Mouse (Mus musculus) forebrain, embryonic 11.5 days (tissue): ENCODE measurements around the gene Mfsd5. TPM values are rescaled to one million over a fixed set of nuclear protein-coding genes. Genes with fewer than 3 reads are reported as not detected.

Experiments used
- ATAC-seq: fragments of 200-750 bp; cut with Nextera tagmentation; replicated peaks from 2 replicates; pipeline ENCODE4 v1.8.0; 2017; ENCODE audit warnings: moderate TSS enrichment; ENCODE audit not compliant: low FRiP score
- DNase-seq: peaks from one replicate; pipeline ENCODE4 v3.0.0-alpha.2; 2017; ENCODE audit warnings: low spot score
- H3K27ac ChIP-seq: fragments of 300-500 bp; sonication (generic); 2 replicates; pipeline ENCODE4 v1.5.1; 2014; ENCODE audit warnings: low read depth, low read length
- H3K27me3 ChIP-seq: fragments of 300-500 bp; sonication (generic); 2 replicates; pipeline ENCODE4 v1.6.1; 2014; ENCODE audit warnings: mild to moderate bottlenecking, low read length, mixed read lengths; ENCODE audit not compliant: control insufficient read depth, insufficient read depth
- H3K36me3 ChIP-seq: fragments of 300-500 bp; sonication (generic); 2 replicates; pipeline ENCODE4 v1.6.1; 2014; ENCODE audit warnings: mild to moderate bottlenecking, low read length, moderate library complexity, mixed read lengths; ENCODE audit not compliant: control insufficient read depth, insufficient read depth
- H3K4me1 ChIP-seq: fragments of 300-500 bp; sonication (generic); replicated peaks from 2 replicates; pipeline ENCODE4 v1.6.1; 2014; ENCODE audit warnings: low read length, mixed read lengths; ENCODE audit not compliant: control insufficient read depth, insufficient read depth
- H3K4me2 ChIP-seq: fragments of 300-500 bp; sonication (generic); 2 replicates; pipeline ENCODE4 v1.6.1; 2014; ENCODE audit warnings: low read depth, mild to moderate bottlenecking, low read length, moderate library complexity, mixed read lengths; ENCODE audit not compliant: severe bottlenecking
- H3K4me3 ChIP-seq: fragments of 300-500 bp; sonication (generic); 2 replicates; pipeline ENCODE4 v1.5.1; 2014; ENCODE audit warnings: low read depth, low read length
- H3K9ac ChIP-seq: fragments of 300-500 bp; sonication (generic); 2 replicates; pipeline ENCODE4 v1.6.1; 2014; ENCODE audit warnings: low read length
- H3K9me3 ChIP-seq: fragments of 300-500 bp; sonication (generic); 2 replicates; pipeline ENCODE4 v1.6.1; 2016; ENCODE audit warnings: low read length, mixed read lengths; ENCODE audit not compliant: control insufficient read depth
- WGBS: fragments of 180-500 bp; shearing (Covaris S2); extraction: QIAGEN DNeasy Blood & Tissue Kit; methylation state at CpG from one replicate; pipeline ENCODE4 v1.1.7; 2014; 5-methylcytosine and 5-hydroxymethylcytosine counted together
- polyA plus RNA-seq: library from polyadenylated mRNA; unstranded; fragments of >200 nt; fragmentation: Nextera tagmentation; extraction: Ambion mirVana; gene quantifications from 2 replicates; pipeline ENCODE4 v1.2.1, GENCODE M21; 2014

The Mfsd5 gene
- polyA plus RNA-seq, 1 experiment from 2014 or later, result 55.6 TPM

DNA sequence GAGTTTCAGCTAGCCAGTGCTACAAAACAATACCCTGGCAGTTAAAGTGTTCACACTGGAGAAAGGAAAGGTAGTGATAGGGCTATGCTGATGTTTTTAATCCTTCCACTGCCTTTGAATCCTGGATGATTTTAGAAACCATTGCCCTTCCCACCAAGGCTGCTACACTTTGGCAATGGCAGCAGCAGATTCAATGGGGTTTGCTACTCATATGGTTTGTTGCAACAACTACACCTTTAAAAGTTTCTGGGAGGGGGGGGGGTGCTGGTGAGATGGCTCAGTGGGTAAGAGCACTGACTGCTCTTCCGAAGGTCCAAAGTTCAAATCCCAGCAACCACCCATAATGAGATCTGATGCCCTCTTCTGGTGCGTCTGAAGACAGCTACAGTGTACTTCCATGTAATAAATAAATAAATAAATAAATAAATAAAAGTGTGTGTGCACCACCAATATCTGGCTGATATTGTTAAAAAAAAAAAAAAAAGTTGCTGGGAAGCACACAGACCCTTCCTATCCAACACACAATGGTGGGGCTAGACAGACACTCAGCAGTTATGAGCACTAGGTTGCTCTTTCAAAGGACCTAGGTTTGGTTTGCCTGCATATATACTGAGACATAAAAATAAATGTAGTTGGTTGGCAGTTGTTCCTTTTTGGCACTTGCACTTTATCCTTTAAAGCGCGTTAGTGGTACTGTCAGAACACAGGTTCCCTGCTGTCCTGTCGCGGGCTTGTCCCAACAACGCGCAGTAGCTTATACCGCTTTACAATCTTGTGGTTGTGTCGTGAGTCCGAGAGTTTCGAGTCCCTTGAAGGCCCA, 45.6 kb downstream of the Mfsd5 start:
- no peak overlapping the region for H3K4me3 ChIP-seq
- H3K4me2 ChIP-seq, result no peak overlapping the region
- no peak overlapping the region for H3K27ac ChIP-seq
- peaks cover 3% of the 10 kb centered on the region; the same call in 1 of the 2 replicates for H3K36me3 ChIP-seq
- no peak overlapping the region for H3K9ac ChIP-seq
- H3K4me1 ChIP-seq, result no peaks in the 10 kb centered on the region; the same call in 1 of the 2 replicates
- H3K27me3 ChIP-seq, result no peaks in the 10 kb centered on the region
- ATAC-seq, result no peak; the same call in 1 of the 2 replicates
- WGBS, result 73% methylated on average over 12 of the region's 12 CpGs
- no peaks in the 10 kb centered on the region for H3K9me3 ChIP-seq
- DNase-seq, result no peak

DNA sequence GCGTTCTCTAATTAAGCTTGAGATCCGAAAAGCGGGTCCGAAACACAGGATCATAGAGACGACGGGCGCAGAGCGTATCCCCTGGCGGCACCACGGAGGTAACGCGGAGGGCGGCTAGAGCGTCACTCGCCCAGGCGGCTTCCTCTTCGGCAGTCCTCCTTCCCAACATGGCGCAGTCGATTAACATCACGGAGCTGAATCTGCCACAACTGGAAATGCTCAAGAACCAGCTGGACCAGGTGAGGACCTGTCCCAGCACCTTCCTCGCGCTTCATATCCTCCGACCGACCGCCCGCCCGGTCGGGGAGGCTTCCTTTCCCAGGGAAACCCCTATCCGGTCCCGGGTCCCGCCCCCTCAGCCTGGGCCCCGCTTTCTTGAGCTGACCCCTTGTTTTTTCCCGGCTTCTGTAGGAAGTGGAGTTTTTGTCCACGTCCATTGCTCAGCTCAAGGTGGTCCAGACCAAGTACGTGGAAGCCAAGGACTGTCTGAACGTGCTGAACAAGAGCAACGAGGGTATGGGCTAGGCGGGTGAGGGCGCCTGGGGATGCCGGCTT, 46.8 kb downstream of the Mfsd5 start, which contains the start of gene Pfdn5:
Pfdn5 (plus strand) TSS at position 95 of the 555 bp plus-strand sequence.
- Histone ChIP-seq H3K9me3 (no peaks in the 10 kb centered on the region), H3K9ac (peak within 1 kb of the TSS; percentile 73), H3K4me2 (peak within 1 kb of the TSS; percentile 77), H3K27me3 (no peaks in the 10 kb centered on the region), H3K4me3 (peak within 1 kb of the TSS; percentile 60), H3K27ac (no peak within 1 kb of the TSS), H3K4me1 (peaks cover 1% of the 10 kb centered on the region; the same call in 1 of the 2 replicates), H3K36me3 (peaks cover 5% of the 10 kb centered on the region; the same call in 1 of the 2 replicates)
- under 1% methylated on average over 40 of the region's 40 CpGs for WGBS
- DNase-seq (peak; percentile 90), ATAC-seq (peak; percentile 91)

- no peaks in the 10 kb centered on the region for H3K9me3 ChIP-seq
- H3K4me1 ChIP-seq, result peaks cover 4% of the 10 kb centered on the region; the same call in 1 of the 2 replicates
- ATAC-seq, result no peak
- peak overlapping the region; percentile 77 for H3K4me2 ChIP-seq
- no peaks in the 10 kb centered on the region for H3K27me3 ChIP-seq
- peak overlapping the region; percentile 73 for H3K9ac ChIP-seq
- DNase-seq, result no peak
- WGBS, result 74% methylated on average over 8 of the region's 8 CpGs
- H3K4me3 ChIP-seq, result peak overlapping the region; percentile 60
- H3K36me3 ChIP-seq, result peaks cover 5% of the 10 kb centered on the region; the same call in 1 of the 2 replicates
- no peak overlapping the region for H3K27ac ChIP-seq
These were observed 47.6 kb downstream of the Mfsd5 start for GRCm38 (mm10) chr15:102326892-102327291.

Other genes starting within 250 kb of the Mfsd5 start
- gene Eif4b, start 205.7 kb upstream of the Mfsd5 start, polyA plus RNA-seq, result 122 and 129 TPM in 2 replicates
- 8.8 and 10.5 TPM in 2 replicates for gene Tns2, start 179.0 kb upstream of the Mfsd5 start, polyA plus RNA-seq
- gene Spryd3, start 143.2 kb upstream of the Mfsd5 start, polyA plus RNA-seq, result 12.0 and 12.1 TPM in 2 replicates
- 0.33 TPM in 1 of 2 replicates, not detected in the other for gene Igfbp6, start 135.1 kb upstream of the Mfsd5 start, polyA plus RNA-seq
- gene Soat2, start 128.9 kb upstream of the Mfsd5 start, polyA plus RNA-seq, result not detected in 2 replicates
- gene Zfp740, start 76.2 kb upstream of the Mfsd5 start, polyA plus RNA-seq, result 79.8 and 80.7 TPM in 2 replicates
- 38.2 and 39.2 TPM in 2 replicates for gene Csad, start 74.7 kb upstream of the Mfsd5 start, polyA plus RNA-seq
- 0.76 and 1.1 TPM in 2 replicates for gene Itgb7, start 47.5 kb upstream of the Mfsd5 start, polyA plus RNA-seq
- 19.3 and 19.7 TPM in 2 replicates for gene Rarg, start 21.9 kb upstream of the Mfsd5 start, polyA plus RNA-seq
- 0.21 and 0.48 TPM in 2 replicates for gene Gm9918, start 8.9 kb upstream of the Mfsd5 start, polyA plus RNA-seq
- gene Espl1, start 16.8 kb downstream of the Mfsd5 start, polyA plus RNA-seq, result 58.3 and 60.3 TPM in 2 replicates
- 357 and 374 TPM in 2 replicates for gene Pfdn5, start 46.7 kb downstream of the Mfsd5 start, polyA plus RNA-seq
- 113 and 124 TPM in 2 replicates for gene Myg1, start 52.3 kb downstream of the Mfsd5 start, polyA plus RNA-seq
- 103 and 114 TPM in 2 replicates for gene Aaas, start 71.3 kb downstream of the Mfsd5 start, polyA plus RNA-seq
- gene Sp7, start 87.7 kb downstream of the Mfsd5 start, polyA plus RNA-seq, result 0.20 and 0.52 TPM in 2 replicates
- gene Sp1, start 126.7 kb downstream of the Mfsd5 start, polyA plus RNA-seq, result 12.2 and 12.5 TPM in 2 replicates
- 1.0 TPM in 1 of 2 replicates, not detected in the other for gene Amhr2, start 165.9 kb downstream of the Mfsd5 start, polyA plus RNA-seq
- 87.9 and 97.2 TPM in 2 replicates for gene Prr13, start 179.6 kb downstream of the Mfsd5 start, polyA plus RNA-seq
- gene Pcbp2, start 191.1 kb downstream of the Mfsd5 start, polyA plus RNA-seq, result 236 and 247 TPM in 2 replicates
- gene Gm10337, start 224.3 kb downstream of the Mfsd5 start, polyA plus RNA-seq, result 15.6 TPM in 1 of 2 replicates, not detected in the other
- gene Map3k12, start 237.6 kb downstream of the Mfsd5 start, polyA plus RNA-seq, result 25.4 and 28.4 TPM in 2 replicates
- gene Tarbp2, start 238.7 kb downstream of the Mfsd5 start, polyA plus RNA-seq, result 98.9 and 109 TPM in 2 replicates
- gene Npff, start 245.5 kb downstream of the Mfsd5 start, polyA plus RNA-seq, result 0.80 and 2.1 TPM in 2 replicates